24 mouse cellular contexts compared by ENCODE assay signal in genomic region chr5:91220174-91220573, GRCm38 (mm10).
"Had no signal": no experiment of that assay in that cellular context is flagged by ENCODE, and none has a peak within 500 bp of the region (broad histone marks: within the 10 kb centered on the region; RNA-seq: fewer than 3 reads in every experiment).

No protein-coding gene starts in this region.

- H3K4me1 ChIP-seq: forebrain, embryonic 15.5 days; heart, embryonic 13.5 days; heart, embryonic 15.5 days; hindbrain, embryonic 13.5 days; hindbrain, embryonic 15.5 days; limb, embryonic 10.5 days; limb, embryonic 12.5 days had no signal

- H3K9ac ChIP-seq: forebrain, embryonic 15.5 days; forebrain, postnatal 0 days; heart, embryonic 13.5 days; heart, embryonic 15.5 days; hindbrain, embryonic 13.5 days; hindbrain, embryonic 15.5 days; limb, embryonic 12.5 days had no signal

- DNase-seq: forebrain, postnatal 0 days; gastrocnemius, postnatal 10 days; gastrocnemius, postnatal 36 days; heart, adult 11 months; heart, adult 2 months; heart, postnatal 14 days; heart, postnatal 36 days; kidney, adult 18-20 months; kidney, adult 8-10 months; kidney, postnatal 10 days; kidney, postnatal 25 days; kidney, postnatal 4 days; liver had no signal

- H3K4me3 ChIP-seq: forebrain, embryonic 15.5 days; heart, adult 2 months; heart, embryonic 13.5 days; heart, embryonic 15.5 days; hindbrain, embryonic 13.5 days; hindbrain, embryonic 15.5 days; layer of hippocampus, adult 2 months; left cerebral cortex, adult 2 months; limb, embryonic 10.5 days; limb, embryonic 12.5 days had no signal

- H3K4me2 ChIP-seq: forebrain, embryonic 15.5 days; heart, embryonic 11.5 days; heart, embryonic 13.5 days; heart, embryonic 15.5 days; hindbrain, embryonic 13.5 days; hindbrain, embryonic 15.5 days; limb, embryonic 12.5 days had no signal

- H3K9me3 ChIP-seq: forebrain, embryonic 15.5 days; heart, embryonic 13.5 days; heart, embryonic 15.5 days; hindbrain, embryonic 13.5 days; hindbrain, embryonic 15.5 days; limb, embryonic 10.5 days; limb, embryonic 12.5 days had no signal

- H3K27me3 ChIP-seq: forebrain, embryonic 15.5 days; heart, embryonic 13.5 days; heart, embryonic 15.5 days; hindbrain, embryonic 13.5 days; hindbrain, embryonic 15.5 days; limb, embryonic 12.5 days had no signal

- H3K27ac ChIP-seq: forebrain, embryonic 15.5 days; heart, adult 2 months; heart, embryonic 13.5 days; heart, embryonic 15.5 days; hindbrain, embryonic 13.5 days; hindbrain, embryonic 15.5 days; hindbrain, postnatal 0 days; layer of hippocampus, adult 2 months; left cerebral cortex, adult 2 months; limb, embryonic 10.5 days; limb, embryonic 12.5 days had no signal

- ATAC-seq: forebrain, embryonic 15.5 days; forebrain, postnatal 0 days; hindbrain, postnatal 0 days had no signal

- H3K36me3 ChIP-seq: forebrain, embryonic 15.5 days; heart, embryonic 13.5 days; heart, embryonic 15.5 days; hindbrain, embryonic 13.5 days; hindbrain, embryonic 15.5 days; limb, embryonic 10.5 days; limb, embryonic 12.5 days had no signal
